Mouse (Mus musculus) heart, postnatal 14 days (tissue): ENCODE results near the gene Gm21650. TPM values are rescaled to one million over a fixed set of nuclear protein-coding genes. Genes with fewer than 3 reads are reported as not detected.
"Not testable (repeated sequence)": the region's sequence is repeated elsewhere in the genome, so short reads cannot be mapped to it uniquely, and the experiment has no call there.

Experiments used
- DNase-seq, 2 experiments: peaks; one replicate each; pipeline ENCODE4 v3.0.0; 2021 to 2022
- intact Hi-C: fragments of 180-260 bp; cut with DNase I; formaldehyde crosslinking; loops from one replicate; pipeline ENCODE4 v1.15.1; 2025
- long read RNA-seq, 2 experiments: library from polyadenylated mRNA; stranded (forward); transcript quantifications; one replicate each; pipeline ENCODE4 v2.0.0; 2021
- total RNA-seq, 2 experiments: library from RNA; stranded (reverse); gene quantifications; 2 replicates each; pipeline ENCODE4 v1.2.3; 2021

The Gm21650 gene
- not detected for total RNA-seq
- long read RNA-seq, experiment 1, result 0 reads
- long read RNA-seq, experiment 2, result 0 reads

GRCm38 (mm10) chrY:77692508-77692907 lies at the start of gene Gm21650:
Gene Gm21650, plus strand, starts transcription at chrY:77692808.
- DNase-seq, intact Hi-C loops: not testable (repeated sequence)
